8 mouse cellular contexts compared by ENCODE assay signal in genomic region chr10:127668093-127669050, GRCm38 (mm10). TPM values are rescaled to one million over a fixed set of nuclear protein-coding genes. Genes with fewer than 3 reads are reported as not detected.
DNase-seq lines count a peak whose midpoint lies in the region; ATAC-seq and TF ChIP-seq lines count a peak whose summit lies in the region.

Gene Nab2 (minus strand): TSS chr10:127668568.

- TF ChIP-seq POLR2A in cortical plate, adult 2 months (IDR thresholded peaks at IDR 0.05; ENCODE audit: extremely low read depth, insufficient read depth, low read length) = no peak

- ATAC-seq in cerebellum, adult (ENCODE audit: insufficient number of reproducible peaks, low FRiP score, low TSS enrichment) = no peak
- ATAC-seq in intestine, embryonic 16.5 days = peak; percentile 53
- ATAC-seq in limb, embryonic 12.5 days (ENCODE audit: insufficient number of reproducible peaks, insufficient read depth, low FRiP score, low TSS enrichment, low read depth) = 0 out of 2 replicates have a peak, but pooled peaks have one; percentile 2
- ATAC-seq in midbrain, embryonic 13.5 days = no peak

- DNase-seq in cerebellum, adult 11-12 months = peak; percentile 79
- DNase-seq in gonadal fat pad, adult 2 months (ENCODE audit: low read depth) = no peak
- peak; percentile 49 to 77 for DNase-seq in spleen, postnatal 10 days (ENCODE audit: low spot score in 2 of 2)

- H3K36me3 ChIP-seq in intestine, embryonic 16.5 days (ENCODE audit: control insufficient read depth, insufficient read depth, low read length) = no peaks in the 10 kb centered on the region
- H3K36me3 ChIP-seq in limb, embryonic 12.5 days = peaks cover 16% of the 10 kb centered on the region
- H3K36me3 ChIP-seq in midbrain, embryonic 13.5 days = no peaks in the 10 kb centered on the region

- H3K4me2 ChIP-seq in intestine, embryonic 16.5 days (ENCODE audit: low read depth, low read length) = peak within 1 kb of the TSS; percentile 76
- H3K4me2 ChIP-seq in limb, embryonic 12.5 days = peak within 1 kb of the TSS; percentile 88
- peak within 1 kb of the TSS; percentile 90 for H3K4me2 ChIP-seq in midbrain, embryonic 13.5 days (replicated peaks)

- H3K9ac ChIP-seq in intestine, embryonic 16.5 days (ENCODE audit: low read depth, low read length) = peak within 1 kb of the TSS; percentile 80
- peak within 1 kb of the TSS; percentile 92 for H3K9ac ChIP-seq in limb, embryonic 12.5 days (replicated peaks)
- H3K9ac ChIP-seq in midbrain, embryonic 13.5 days (replicated peaks) = peak within 1 kb of the TSS; percentile 59

- H3K9me3 ChIP-seq in intestine, embryonic 16.5 days (ENCODE audit: control insufficient read depth, low read length) = no peaks in the 10 kb centered on the region
- H3K9me3 ChIP-seq in limb, embryonic 12.5 days = no peaks in the 10 kb centered on the region
- no peaks in the 10 kb centered on the region for H3K9me3 ChIP-seq in midbrain, embryonic 13.5 days

- no peaks in the 10 kb centered on the region for H3K27me3 ChIP-seq in intestine, embryonic 16.5 days (replicated peaks; ENCODE audit: control insufficient read depth, insufficient read depth, low read length)
- H3K27me3 ChIP-seq in limb, embryonic 12.5 days = no peaks in the 10 kb centered on the region
- H3K27me3 ChIP-seq in midbrain, embryonic 13.5 days = peaks cover 68% of the 10 kb centered on the region

- H3K4me3 ChIP-seq in cortical plate, adult 2 months (ENCODE audit: insufficient read depth, low read length) = peak within 1 kb of the TSS; percentile 98
- H3K4me3 ChIP-seq in intestine, embryonic 16.5 days (ENCODE audit: low read length) = peak within 1 kb of the TSS; percentile 66
- peak within 1 kb of the TSS; percentile 80 for H3K4me3 ChIP-seq in limb, embryonic 12.5 days (replicated peaks)
- peak within 1 kb of the TSS; percentile 59 for H3K4me3 ChIP-seq in midbrain, embryonic 13.5 days (replicated peaks)

- 0 out of 2 replicates have a peak, but pooled peaks cover 2% of the 10 kb centered on the region for H3K4me1 ChIP-seq in cortical plate, adult 2 months (ENCODE audit: control insufficient read depth, insufficient read depth, low read length)
- H3K4me1 ChIP-seq in intestine, embryonic 16.5 days (ENCODE audit: control insufficient read depth, insufficient read depth, low read length) = peaks cover 29% of the 10 kb centered on the region
- H3K4me1 ChIP-seq in limb, embryonic 12.5 days (replicated peaks) = peaks cover 45% of the 10 kb centered on the region
- peaks cover 49% of the 10 kb centered on the region for H3K4me1 ChIP-seq in midbrain, embryonic 13.5 days (replicated peaks)

- H3K27ac ChIP-seq in cortical plate, adult 2 months (ENCODE audit: insufficient read depth, low read length) = peak within 1 kb of the TSS; percentile 97
- peak within 1 kb of the TSS; percentile 94 for H3K27ac ChIP-seq in intestine, embryonic 16.5 days (ENCODE audit: low read length)
- peak within 1 kb of the TSS; percentile 100 for H3K27ac ChIP-seq in limb, embryonic 12.5 days
- peak within 1 kb of the TSS; percentile 44 for H3K27ac ChIP-seq in midbrain, embryonic 13.5 days

- no peak for TF ChIP-seq CTCF in cortical plate, adult 2 months (IDR thresholded peaks at IDR 0.05; ENCODE audit: extremely low read depth, insufficient read depth, low read length)

- 5% methylated on average over 37 of the region's 40 CpGs for WGBS in intestine, embryonic 16.5 days
- WGBS in limb, embryonic 12.5 days = 2% methylated on average over 40 of the region's 40 CpGs
- 3% methylated on average over 40 of the region's 40 CpGs for WGBS in midbrain, embryonic 13.5 days

RNA-seq across cellular contexts. Expression of gene Nab2, which starts in this region (rescaled TPM):
- polyA plus RNA-seq in cortical plate, adult 2 months (2012; rRNA removed) = 35.3 and 40.3 TPM in 2 replicates
- 35.9 and 41.2 TPM in 2 replicates for polyA plus RNA-seq in gonadal fat pad, adult 2 months (2012; rRNA removed)
- 7.5 and 8.4 TPM in 2 replicates for polyA plus RNA-seq in intestine, embryonic 16.5 days (2015; fragmentation: Nextera tagmentation; extraction: Ambion mirVana)
- 15.3 and 19.1 TPM in 2 replicates for polyA plus RNA-seq in limb, embryonic 12.5 days (2016; fragmentation: Nextera tagmentation; extraction: Ambion mirVana)
- polyA plus RNA-seq in midbrain, embryonic 13.5 days (2015; fragmentation: Nextera tagmentation; extraction: Ambion mirVana) = 1.2 and 1.8 TPM in 2 replicates

Comparison
In these comparisons a context has a peak if more than half of its experiments do, and no peak if none do; other contexts are left out.
1. ATAC-seq: peak in intestine, embryonic 16.5 days (single experiment) and limb, embryonic 12.5 days (single experiment); none in cerebellum, adult (single experiment) and midbrain, embryonic 13.5 days (single experiment).
2. H3K27ac ChIP-seq: peak in every context shown above with its lines; median percentile 100 in limb, embryonic 12.5 days; 97 in cortical plate, adult 2 months; 94 in intestine, embryonic 16.5 days; 44 in midbrain, embryonic 13.5 days.
3. Peak in every context shown above with its lines, with median percentiles within 50 percentile points of each other: H3K4me3 ChIP-seq, H3K4me2 ChIP-seq and H3K9ac ChIP-seq.